Mouse (Mus musculus) C2C12 (cell line): Measurements from ENCODE around the gene Arl15.

Experiments
- CEBPB ChIP-seq: IDR thresholded peaks from one replicate; pipeline ENCODE4 v1.6.1; 2011; ENCODE audit warnings: low read depth, mild to moderate bottlenecking, control low read depth, moderate library complexity
- CTCF ChIP-seq: IDR thresholded peaks from one replicate; pipeline ENCODE4 v1.5.1; 2011; ENCODE audit not compliant: control insufficient read depth, insufficient read depth, insufficient read length
- FOSL1 ChIP-seq: IDR thresholded peaks from one replicate; pipeline ENCODE4 v1.8.0; 2011; ENCODE audit warnings: mild to moderate bottlenecking, low read length; ENCODE audit not compliant: poor library complexity, insufficient read depth, severe bottlenecking

DNA sequence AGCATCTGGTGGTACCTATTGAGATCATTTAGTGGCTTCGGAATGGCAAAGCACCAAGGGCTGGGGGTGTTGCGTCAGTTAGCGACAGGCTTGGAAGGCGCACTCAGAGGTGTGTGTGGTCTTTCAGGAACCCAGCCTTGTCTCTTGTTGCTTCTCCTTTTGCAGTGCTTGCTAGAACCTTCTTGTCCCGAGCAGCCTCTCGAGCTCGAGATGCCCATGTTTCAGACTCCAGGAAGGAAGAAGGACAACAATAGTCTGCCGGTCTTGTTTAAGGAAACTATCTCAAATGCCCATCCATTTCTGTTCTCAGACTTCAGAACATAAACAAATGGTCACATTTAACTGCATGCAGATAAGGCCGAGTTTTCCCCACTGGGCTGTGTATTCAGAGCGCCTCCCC, 69.4 kb downstream of the Arl15 start:
- TF ChIP-seq CTCF, result no peak
- no peak for TF ChIP-seq FOSL1
- no peak for TF ChIP-seq CEBPB
